Mouse (Mus musculus) Patski (cell line): ENCODE measurements around the gene Focad. TPM values are rescaled to one million over a fixed set of nuclear protein-coding genes. Genes with fewer than 3 reads are reported as not detected.
A peak's percentile ranks its signal among the peaks of the same experiment; 100 is the strongest.

Experiments
- ATAC-seq: fragments of 100-300 bp; one replicate; pipeline ENCODE4 v1.8.0; 2021
- CTCF ChIA-PET: fragments of 350-600 bp; sonication (Branson Sonifier 250); formaldehyde crosslinking; loops from one replicate; lab custom pipeline; 2022; ENCODE audit warnings: inconsistent platforms; lab: Charles Lee
- POLR2A ChIA-PET: fragments of 350-600 bp; sonication (Branson Sonifier 250); formaldehyde crosslinking; loops from one replicate; lab custom pipeline; 2022; ENCODE audit warnings: antibody characterized with exemption, inconsistent platforms; lab: Charles Lee
- DNase-seq: peaks from one replicate; pipeline ENCODE4 v3.0.0-alpha.2; 2011; ENCODE audit warnings: low read depth, low spot score
- H3K27me3 ChIP-seq: fragments of 371-371 bp; one replicate; pipeline ENCODE4 v1.5.1; 2021
- CTCF ChIP-seq: fragments of 100-300 bp; IDR thresholded peaks from one replicate; pipeline ENCODE4 v1.5.1; 2021
- in situ Hi-C: fragments of 300-500 bp; cut with MboI; formaldehyde crosslinking; loops from 3 replicates; pipeline ENCODE4 v1.11.1; 2018; ENCODE audit warnings: low pct_unique_long_range_greater_than_20kb, mixed read lengths
- polyA plus RNA-seq: library from polyadenylated mRNA; unstranded; gene quantifications from one replicate; pipeline ENCODE4 v1.2.3, GENCODE M21; 2021

Focad gene
- polyA plus RNA-seq, 1 experiment from 2014 or later, result 14.4 TPM

DNA sequence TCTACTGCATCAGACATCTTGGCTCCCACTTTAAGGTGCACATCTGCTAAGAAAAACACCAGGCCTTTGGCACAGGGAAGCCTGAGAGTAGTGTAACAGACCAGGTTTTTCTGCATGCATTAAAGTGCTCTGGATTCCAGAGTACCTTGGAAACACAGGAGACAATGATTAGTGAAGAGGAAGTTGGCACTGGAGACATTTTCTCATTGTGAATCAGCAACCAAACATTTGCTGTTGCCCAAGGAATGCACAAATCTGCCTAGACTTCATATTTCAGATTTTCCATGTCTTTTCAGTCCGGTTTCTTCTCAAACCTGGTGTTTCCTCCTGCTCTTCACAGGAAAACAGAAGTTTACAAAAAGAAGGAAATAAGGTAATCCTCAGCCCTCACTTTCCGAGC, 317.9 kb downstream of the Focad start:
- POLR2A ChIA-PET, result no interaction called here
- TF ChIP-seq CTCF, result no peak
- ATAC-seq (peak; percentile 87), DNase-seq (peak; percentile 42)
- CTCF ChIA-PET, result no interaction called here
- in situ Hi-C loops, result no loop called here
- H3K27me3 ChIP-seq, result no peaks in the 10 kb centered on the region

DNA sequence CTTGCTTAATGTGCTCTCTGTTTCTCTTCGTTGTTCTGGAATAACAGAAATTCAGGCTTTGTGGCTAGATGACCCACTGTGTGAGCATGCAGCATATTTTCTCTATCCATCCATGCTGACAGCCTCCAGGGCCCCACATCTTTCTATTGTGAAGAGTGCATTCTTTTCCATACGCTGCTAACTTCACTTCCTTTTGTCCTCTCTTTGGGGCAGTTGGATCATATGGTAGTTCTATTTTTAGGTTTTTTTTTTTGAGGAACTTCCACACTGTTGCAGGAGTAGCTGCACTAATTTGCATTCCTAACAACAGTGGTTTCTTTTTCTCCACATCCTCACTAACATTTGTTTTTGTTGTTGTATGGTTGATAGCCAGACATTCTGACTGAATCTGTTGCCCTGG, 320.6 kb downstream of the Focad start:
- in situ Hi-C loops, result no loop called here
- POLR2A ChIA-PET, result no interaction called here
- TF ChIP-seq CTCF, result no peak
- DNase-seq (no peak), ATAC-seq (no peak)
- CTCF ChIA-PET, result interaction anchor here (1.3 kb wide), 1 partner anchor 100 kb away, joined by 4 read pairs; no protein-coding TSS in a partner anchor
- no peaks in the 10 kb centered on the region for H3K27me3 ChIP-seq

DNA sequence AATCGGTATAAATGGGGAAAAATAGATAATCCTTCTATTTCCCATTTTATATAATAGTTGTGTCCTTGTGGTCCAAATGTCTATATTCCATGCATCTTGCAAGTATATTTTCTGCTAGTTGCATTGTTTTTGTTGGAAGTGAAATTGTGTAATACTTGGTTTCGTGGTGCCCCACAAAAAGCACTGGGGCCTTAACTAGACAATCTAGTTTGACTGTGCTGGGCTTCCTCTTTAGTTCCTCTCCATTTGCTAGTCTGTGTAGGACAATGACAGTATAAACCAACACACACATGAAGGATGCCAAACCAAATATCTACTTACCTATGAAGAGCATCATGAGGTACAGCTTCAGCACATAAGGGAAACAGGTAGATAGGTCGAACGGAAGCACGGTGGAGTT, 324.9 kb downstream of the Focad start:
- in situ Hi-C loops, result no loop called here
- TF ChIP-seq CTCF, result no peak
- CTCF ChIA-PET, result no interaction called here
- ATAC-seq (no peak), DNase-seq (no peak)
- no peaks in the 10 kb centered on the region for H3K27me3 ChIP-seq
- POLR2A ChIA-PET, result no interaction called here

DNA sequence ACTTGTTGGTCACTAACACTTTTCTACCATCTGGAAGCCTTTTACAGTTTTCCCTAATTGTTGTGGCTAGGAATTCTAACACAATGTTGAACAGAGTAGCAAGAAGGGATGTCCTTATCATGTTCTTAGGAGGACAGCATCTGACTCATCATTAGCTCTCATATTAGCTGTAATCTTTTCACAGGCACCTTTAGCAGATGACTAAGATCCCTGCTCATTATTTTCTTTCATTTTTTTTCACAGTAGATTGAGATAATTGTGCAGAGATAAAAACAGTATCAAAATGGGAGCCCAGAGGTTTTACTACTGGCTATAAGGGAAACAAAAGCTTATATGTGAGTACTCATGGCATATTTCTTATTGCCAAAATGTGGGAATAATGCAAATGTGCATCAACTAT, 330.1 kb downstream of the Focad start:
- ChIA-PET POLR2A (no interaction called here), CTCF (interaction anchor here (1.2 kb wide), 1 partner anchor 12 kb away, joined by 3 read pairs; no protein-coding TSS in a partner anchor)
- TF ChIP-seq CTCF, result no peak
- ATAC-seq, result no peak
- DNase-seq, result no peak
- in situ Hi-C loops, result no loop called here
- no peaks in the 10 kb centered on the region for H3K27me3 ChIP-seq

DNA sequence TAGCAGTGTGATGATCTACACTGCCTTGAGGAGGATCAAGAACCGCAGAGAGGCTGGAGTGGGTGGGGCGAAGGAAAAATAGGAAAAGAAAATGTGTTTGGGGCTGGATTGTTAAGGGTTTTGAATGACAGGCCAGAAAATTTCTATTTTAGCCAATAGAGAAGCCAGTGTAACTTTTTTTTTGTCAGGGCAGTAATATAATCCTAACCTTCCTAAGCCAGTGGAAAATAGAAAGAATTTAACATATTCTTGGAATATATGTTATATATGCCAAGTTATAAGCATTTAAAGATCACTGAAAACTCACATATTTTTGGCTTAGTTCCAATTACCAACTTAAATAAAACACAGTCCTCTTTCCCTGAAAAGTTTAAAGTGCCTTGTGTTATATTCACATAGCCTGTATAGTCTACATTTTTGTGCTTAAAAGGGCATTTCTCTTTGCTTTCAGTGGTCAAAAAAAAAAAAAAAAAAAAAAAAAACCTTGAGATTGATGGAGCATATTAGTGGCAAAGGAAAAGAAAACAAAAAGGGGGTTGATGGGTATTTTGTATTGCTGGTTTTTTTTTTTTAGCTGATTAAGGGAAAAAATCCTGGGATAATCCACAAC, 333.3 kb downstream of the Focad start:
- CTCF ChIA-PET, result interaction anchor here (1.2 kb wide), 1 partner anchor 88 kb away, joined by 3 read pairs; no protein-coding TSS in a partner anchor
- TF ChIP-seq CTCF, result no peak
- ATAC-seq (no peak), DNase-seq (no peak)
- POLR2A ChIA-PET, result interaction anchor here (0.5 kb wide), 1 partner anchor 560 kb away, joined by 3 read pairs; no protein-coding TSS in a partner anchor
- in situ Hi-C loops, result no loop called here
- H3K27me3 ChIP-seq, result no peaks in the 10 kb centered on the region

DNA sequence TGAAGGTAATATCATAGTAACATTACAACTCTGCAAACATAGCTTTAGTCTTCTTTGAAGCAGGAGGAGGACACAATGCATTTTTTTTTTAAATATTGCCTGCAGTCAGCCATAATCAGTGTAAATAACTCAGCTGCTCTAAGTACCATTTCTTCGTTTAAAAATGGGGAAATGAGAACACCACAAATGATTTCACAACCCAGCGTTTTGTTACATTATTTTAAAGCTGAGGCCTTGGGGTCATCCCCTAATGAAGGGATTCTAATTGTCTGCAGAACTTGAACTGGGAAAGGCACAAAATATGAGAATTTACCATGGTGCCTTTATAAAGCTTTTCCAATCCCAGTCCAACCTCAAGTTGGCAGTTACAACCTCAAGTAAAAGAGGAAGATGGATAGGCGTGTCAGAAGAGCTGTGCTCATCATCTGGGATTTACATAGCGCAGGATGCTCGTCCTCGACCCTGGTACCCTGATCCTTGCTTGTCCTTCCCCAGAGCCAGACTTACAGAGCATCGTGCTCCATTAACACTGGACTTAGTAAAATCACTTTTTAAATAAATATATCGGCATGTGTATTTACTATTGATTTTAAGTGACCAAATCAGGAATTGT, 338.1 kb downstream of the Focad start:
- DNase-seq (no peak), ATAC-seq (no peak)
- in situ Hi-C loops, result no loop called here
- CTCF ChIA-PET, result no interaction called here
- POLR2A ChIA-PET, result interaction anchor here (0.7 kb wide), 1 partner anchor 56 kb away, joined by 3 read pairs; no protein-coding TSS in a partner anchor
- TF ChIP-seq CTCF, result no peak
- H3K27me3 ChIP-seq, result no peaks in the 10 kb centered on the region

DNA sequence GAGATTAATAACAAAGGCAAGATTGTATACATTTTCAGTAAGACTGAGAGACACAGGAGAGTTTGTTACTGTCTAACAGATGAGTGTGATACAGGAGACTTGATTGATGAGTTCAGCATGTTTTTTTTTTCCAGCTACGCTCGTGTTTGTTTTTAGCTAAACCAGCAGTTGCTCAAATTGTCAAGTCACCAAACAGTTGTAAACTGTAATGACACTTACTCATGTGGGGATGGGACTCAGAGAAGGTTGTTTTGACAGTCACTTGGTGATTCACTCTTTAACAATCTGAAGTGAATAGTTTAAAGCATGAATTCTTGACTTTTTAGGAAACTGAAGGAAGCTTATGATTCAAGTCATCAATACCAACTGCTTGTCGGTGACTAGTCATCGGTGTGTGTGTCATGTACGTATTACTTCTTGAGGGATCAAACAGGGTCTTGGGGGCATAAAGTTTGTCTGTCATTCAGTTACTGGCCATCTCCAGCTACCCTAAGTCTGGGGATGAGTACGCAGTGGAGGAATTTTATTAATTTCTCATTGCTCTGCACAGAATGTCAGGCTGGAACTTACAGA, 342.2 kb downstream of the Focad start:
- in situ Hi-C loops, result no loop called here
- peak; percentile 34 for ATAC-seq
- CTCF ChIA-PET, result interaction anchor here (1.0 to 1.5 kb wide), 7 partner anchors 12 to 108 kb away, joined by 3 to 5 read pairs (median 3); no protein-coding TSS in a partner anchor
- POLR2A ChIA-PET, result no interaction called here
- peak; percentile 27 for DNase-seq
- no peak for TF ChIP-seq CTCF
- H3K27me3 ChIP-seq, result no peaks in the 10 kb centered on the region

DNA sequence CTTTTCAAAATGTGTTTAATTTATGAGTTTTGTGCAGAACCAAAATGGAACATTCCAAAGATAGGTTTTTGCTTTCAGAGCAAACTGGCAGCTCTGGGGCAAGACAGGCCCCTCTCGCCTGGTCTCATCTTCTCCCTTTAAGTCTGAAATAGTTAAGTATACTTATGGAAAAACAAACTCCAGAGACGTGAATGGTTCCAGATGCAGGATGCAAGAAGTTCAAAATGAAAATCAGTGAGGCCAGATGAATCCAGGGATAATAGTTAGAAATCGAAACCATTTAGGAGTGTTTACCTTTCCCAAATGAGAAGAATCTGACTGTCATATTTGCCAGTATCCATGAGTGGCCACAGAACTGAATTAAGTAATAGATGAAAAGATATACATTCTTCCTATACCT, 342.7 kb downstream of the Focad start:
- ChIA-PET POLR2A (no interaction called here), CTCF (interaction anchor here (0.9 to 1.5 kb wide), 6 partner anchors 13 to 107 kb away, joined by 3 to 5 read pairs (median 4); no protein-coding TSS in a partner anchor)
- ATAC-seq (no peak), DNase-seq (no peak)
- in situ Hi-C loops, result no loop called here
- no peak for TF ChIP-seq CTCF
- no peaks in the 10 kb centered on the region for H3K27me3 ChIP-seq

DNA sequence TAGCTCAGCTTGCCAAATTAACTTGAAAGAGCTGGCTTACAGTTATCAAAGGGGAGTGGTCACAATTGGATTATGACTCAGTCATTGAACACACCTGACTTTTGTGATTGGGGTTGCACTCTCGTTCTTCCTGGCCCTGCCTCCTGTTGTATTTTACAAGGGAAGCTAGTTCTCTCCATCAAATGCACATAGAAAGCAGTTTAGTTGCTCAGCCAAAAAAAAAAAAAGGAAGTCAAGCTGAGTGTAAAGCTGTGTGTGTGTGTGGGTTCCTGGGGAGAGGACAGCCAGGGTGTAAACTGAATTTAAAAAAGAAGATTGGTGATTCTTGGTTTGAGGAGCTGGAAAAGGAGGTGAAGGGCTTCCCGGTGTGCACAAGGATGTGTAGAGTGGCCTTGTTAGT, 343.5 kb downstream of the Focad start:
- ATAC-seq (no peak), DNase-seq (no peak)
- no peaks in the 10 kb centered on the region for H3K27me3 ChIP-seq
- in situ Hi-C loops, result no loop called here
- ChIA-PET CTCF (interaction anchor here (0.9 kb wide), 1 partner anchor 76 kb away, joined by 4 read pairs; no protein-coding TSS in a partner anchor), POLR2A (interaction anchor here (0.5 to 0.6 kb wide), 2 partner anchors 34 to 36 kb away, joined by 3 read pairs; no protein-coding TSS in a partner anchor)
- TF ChIP-seq CTCF, result no peak

DNA sequence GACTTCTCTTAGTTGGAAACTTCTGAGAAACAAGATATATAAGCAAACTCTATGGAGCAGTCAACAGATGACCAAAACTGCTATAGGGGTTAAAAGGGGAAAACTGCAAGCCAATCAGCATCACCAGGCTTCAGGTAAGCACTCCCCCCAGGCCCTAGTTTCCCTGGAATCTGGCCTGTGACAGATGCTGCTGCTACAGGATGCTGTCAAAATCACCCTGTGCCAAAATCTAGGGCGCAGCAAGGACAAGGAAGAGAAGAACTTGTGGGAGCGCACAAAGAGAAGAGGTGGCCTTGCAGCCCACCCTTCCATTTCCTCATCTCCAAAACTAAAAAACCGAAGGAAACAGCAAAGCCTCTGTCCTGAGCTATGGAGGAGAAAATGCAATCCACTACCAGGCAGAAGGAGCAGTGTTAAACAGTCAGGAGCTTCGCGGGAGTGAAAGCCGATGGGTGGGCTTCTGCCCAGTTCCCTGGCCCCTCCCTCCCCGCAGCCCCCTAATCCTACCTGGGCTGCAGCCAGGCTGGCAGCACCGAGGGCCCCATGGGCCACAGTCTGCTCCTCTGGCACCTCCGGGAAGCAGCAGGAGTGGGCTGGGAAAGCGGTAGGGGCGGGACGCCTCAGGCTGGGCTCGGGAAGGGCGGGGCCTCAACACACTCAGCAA, 344.0 kb downstream of the Focad start, which contains the start of gene Hacd4:
Gene Hacd4, minus strand, starts transcription at position 603 of the 664 bp plus-strand sequence.
- TF ChIP-seq CTCF, result no peak
- ChIA-PET POLR2A (interaction anchor here (0.5 to 1.1 kb wide), 3 partner anchors 34 to 62 kb away, joined by 3 read pairs; no protein-coding TSS in a partner anchor), CTCF (interaction anchor here (0.9 to 1.4 kb wide), 3 partner anchors 39 to 76 kb away, joined by 3 to 4 read pairs (median 4); no protein-coding TSS in a partner anchor)
- in situ Hi-C loops, result no loop called here
- peak; percentile 93 for ATAC-seq
- no peaks in the 10 kb centered on the region for H3K27me3 ChIP-seq
- no peak for DNase-seq
